Mouse (Mus musculus) liver, embryonic 13.5 days (tissue): Measurements from ENCODE around the gene Slc30a2. TPM values are rescaled to one million over a fixed set of nuclear protein-coding genes. Genes with fewer than 3 reads are reported as not detected.
"Not testable (repeated sequence)": the region's sequence is repeated elsewhere in the genome, so short reads cannot be mapped to it uniquely, and the experiment has no call there.

Source experiments
- ATAC-seq: fragments of 200-750 bp; cut with Nextera tagmentation; 2 replicates; pipeline ENCODE4 v1.8.0; 2017; ENCODE audit warnings: low read depth, mild to moderate bottlenecking, moderate number of reproducible peaks, moderate library complexity
- DNase-seq: peaks from one replicate; pipeline ENCODE4 v3.0.0; 2022
- H3K27ac ChIP-seq: fragments of 300-500 bp; sonication (generic); 2 replicates; pipeline ENCODE4 v1.5.1; 2015; ENCODE audit warnings: moderate library complexity, mild to moderate bottlenecking, inconsistent platforms
- H3K27me3 ChIP-seq: fragments of 300-500 bp; sonication (generic); 2 replicates; pipeline ENCODE4 v1.6.1; 2015; ENCODE audit warnings: mild to moderate bottlenecking, inconsistent platforms
- H3K36me3 ChIP-seq: fragments of 300-500 bp; sonication (generic); 2 replicates; pipeline ENCODE4 v1.6.1; 2015; ENCODE audit warnings: mild to moderate bottlenecking, inconsistent platforms
- H3K4me1 ChIP-seq: fragments of 300-500 bp; sonication (generic); replicated peaks from 2 replicates; pipeline ENCODE4 v1.6.1; 2015; ENCODE audit warnings: inconsistent platforms
- H3K4me2 ChIP-seq: fragments of 300-500 bp; sonication (generic); 2 replicates; pipeline ENCODE4 v1.6.1; 2015; ENCODE audit warnings: inconsistent platforms, mild to moderate bottlenecking, moderate library complexity
- H3K4me3 ChIP-seq: fragments of 300-500 bp; sonication (generic); replicated peaks from 2 replicates; pipeline ENCODE4 v1.5.1; 2015; ENCODE audit warnings: mild to moderate bottlenecking, inconsistent platforms
- H3K9ac ChIP-seq: fragments of 300-500 bp; sonication (generic); 2 replicates; pipeline ENCODE4 v1.6.1; 2015; ENCODE audit warnings: mild to moderate bottlenecking, inconsistent platforms
- H3K9me3 ChIP-seq: fragments of 300-500 bp; sonication (generic); replicated peaks from 2 replicates; pipeline ENCODE4 v1.6.1; 2016; ENCODE audit warnings: inconsistent platforms
- WGBS: fragments of 180-500 bp; shearing (Covaris S2); methylation state at CpG from one replicate; pipeline ENCODE4 v1.1.7; 2015; ENCODE audit not compliant: insufficient replicate concordance; 5-methylcytosine and 5-hydroxymethylcytosine counted together
- polyA plus RNA-seq: library from polyadenylated mRNA; unstranded; fragments of >200 nt; fragmentation: Nextera tagmentation; extraction: Ambion mirVana; gene quantifications from 2 replicates; pipeline ENCODE4 v1.2.1, GENCODE M21; 2015

The Slc30a2 gene
- polyA plus RNA-seq, 1 experiment from 2014 or later, result not detected

DNA sequence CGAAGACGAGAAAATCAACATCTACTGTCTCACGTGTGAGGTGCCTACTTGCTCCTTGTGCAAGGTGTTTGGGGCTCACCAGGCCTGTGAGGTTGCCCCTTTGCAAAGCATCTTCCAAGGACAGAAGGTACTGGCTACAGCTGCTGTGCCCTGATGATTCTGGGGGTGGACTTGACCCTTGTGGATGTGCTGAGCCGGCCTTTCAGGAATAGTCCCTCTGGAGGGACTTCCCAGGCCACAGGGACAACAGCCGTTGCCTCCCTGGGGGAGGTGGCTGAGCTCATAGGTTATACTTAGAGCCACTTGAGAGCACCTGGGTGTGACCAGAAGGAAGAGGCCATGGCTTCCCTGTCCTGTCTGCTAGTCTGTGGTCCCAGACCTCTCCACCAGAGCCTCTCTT, 23.3 kb upstream of the Slc30a2 start:
- no peak for ATAC-seq
- Histone ChIP-seq H3K27me3 (0 out of 2 replicates have a peak, but pooled peaks cover 7% of the 10 kb centered on the region), H3K9ac (no peak overlapping the region), H3K4me2 (no peak overlapping the region), H3K36me3 (no peaks in the 10 kb centered on the region), H3K9me3 (no peaks in the 10 kb centered on the region), H3K4me3 (no peak overlapping the region), H3K27ac (no peak overlapping the region), H3K4me1 (no peaks in the 10 kb centered on the region)
- 61% methylated on average over 5 of the region's 5 CpGs for WGBS
- no peak for DNase-seq

DNA sequence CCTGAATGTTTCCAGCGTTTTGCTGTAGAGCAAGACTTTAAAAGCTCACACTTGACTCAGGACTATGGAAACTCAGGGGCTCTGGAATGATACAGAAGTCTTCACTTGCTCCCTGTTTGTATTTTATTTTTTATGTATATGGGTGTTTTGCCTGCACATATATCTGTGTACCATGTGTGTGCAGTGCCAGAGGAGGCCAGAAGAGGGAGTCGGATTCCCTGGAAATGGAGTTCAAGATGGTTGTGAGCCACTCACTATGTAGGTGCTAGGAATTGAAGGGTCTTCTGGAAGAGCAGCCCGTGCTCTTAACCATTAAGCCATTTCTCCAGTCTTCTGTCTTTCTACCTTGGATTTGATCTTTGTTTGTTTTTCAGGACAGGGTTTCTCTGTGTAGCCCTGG, 21.5 kb upstream of the Slc30a2 start:
- Histone ChIP-seq H3K9me3 (no peaks in the 10 kb centered on the region), H3K36me3 (no peaks in the 10 kb centered on the region), H3K4me2 (no peak overlapping the region), H3K4me3 (no peak overlapping the region), H3K9ac (no peak overlapping the region), H3K4me1 (no peaks in the 10 kb centered on the region), H3K27ac (no peak overlapping the region), H3K27me3 (0 out of 2 replicates have a peak, but pooled peaks cover under 1% of the 10 kb centered on the region)
- ATAC-seq (no peak), DNase-seq (no peak)
- 36% methylated on average over 3 of the region's 3 CpGs for WGBS

- 40% methylated on average over 5 of the region's 5 CpGs for whole genome bisulfite sequencing
- DNase-seq, result no peak
- no peak overlapping the region for H3K4me2 ChIP-seq
These were observed 18.3 kb upstream of the Slc30a2 start for GRCm38 (mm10) chr4:134324655-134325054.

DNA sequence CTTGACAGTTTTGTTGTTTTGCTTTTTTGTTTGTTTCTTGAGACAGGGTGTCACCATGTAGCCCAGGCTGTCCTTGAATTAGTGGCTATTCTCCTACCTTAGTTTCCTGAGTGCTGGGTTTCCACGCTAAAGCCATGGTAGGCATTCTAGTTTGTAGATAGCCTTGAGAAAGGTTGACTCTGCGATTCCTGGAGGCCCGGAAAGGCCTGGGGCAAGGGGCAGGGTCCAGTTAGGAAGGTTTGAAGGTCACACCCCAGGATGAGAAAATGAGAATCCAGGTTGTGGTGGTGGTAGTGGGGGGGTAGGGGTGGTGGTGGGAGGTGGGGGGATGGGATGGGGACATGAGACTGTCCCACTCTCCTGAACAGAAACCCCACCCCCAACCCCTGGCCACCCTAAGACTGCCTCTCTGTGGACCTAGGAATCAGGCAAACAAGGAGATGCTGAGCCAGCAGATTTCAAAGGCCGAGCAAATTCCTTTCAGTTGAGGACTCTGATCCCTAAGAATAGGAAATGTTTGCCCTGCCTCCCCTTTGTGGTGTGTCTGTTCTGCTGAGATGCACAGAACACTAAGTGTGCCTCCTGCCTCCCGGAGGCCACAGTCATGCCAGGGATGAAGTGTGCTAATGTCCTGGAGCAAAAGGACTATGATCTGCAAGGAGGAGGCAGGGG, 16.0 kb upstream of the Slc30a2 start:
- Histone ChIP-seq H3K36me3 (no peaks in the 10 kb centered on the region), H3K27me3 (no peaks in the 10 kb centered on the region), H3K9ac (no peak overlapping the region), H3K9me3 (no peaks in the 10 kb centered on the region), H3K4me2 (no peak overlapping the region), H3K27ac (no peak overlapping the region), H3K4me3 (no peak overlapping the region), H3K4me1 (no peaks in the 10 kb centered on the region)
- ATAC-seq (no peak), DNase-seq (no peak)
- WGBS, result 52% methylated on average over 5 of the region's 5 CpGs

More at GRCm38 (mm10) chr4:134324655-134325054, 18.3 kb upstream of the Slc30a2 start:
- H3K4me1 ChIP-seq, result no peaks in the 10 kb centered on the region
- H3K27me3 ChIP-seq, result no peaks in the 10 kb centered on the region
- no peak for ATAC-seq
- H3K36me3 ChIP-seq, result no peaks in the 10 kb centered on the region
- no peaks in the 10 kb centered on the region for H3K9me3 ChIP-seq
- H3K9ac ChIP-seq, result no peak overlapping the region
- H3K27ac ChIP-seq, result no peak overlapping the region
- H3K4me3 ChIP-seq, result no peak overlapping the region

DNA sequence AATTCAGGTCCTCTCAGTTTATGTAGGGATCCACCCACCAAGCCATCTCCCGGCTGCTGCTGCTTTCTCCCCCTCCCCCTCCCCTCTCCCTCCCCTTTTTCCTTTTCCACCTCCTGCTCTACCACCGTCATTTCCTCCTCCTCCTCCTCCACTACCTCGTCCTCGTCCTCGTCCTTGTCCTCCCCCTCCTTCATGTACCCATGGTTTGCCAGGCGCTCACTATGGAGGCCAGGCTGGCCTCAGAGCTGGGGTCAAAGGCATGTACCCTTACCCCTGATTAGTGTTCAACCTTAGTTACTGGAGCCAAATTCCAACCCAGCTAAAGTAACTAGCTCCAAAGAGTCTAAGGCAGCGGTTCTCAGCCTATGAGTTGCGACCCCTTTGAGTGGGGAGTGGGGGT, 14.8 kb upstream of the Slc30a2 start:
- Histone ChIP-seq H3K36me3 (no peaks in the 10 kb centered on the region), H3K9ac (no peak overlapping the region), H3K27ac (no peak overlapping the region)

GRCm38 (mm10) chr4:134328832-134329231, 14.1 kb upstream of the Slc30a2 start:
- H3K9me3 ChIP-seq, result no peaks in the 10 kb centered on the region
- no peak overlapping the region for H3K9ac ChIP-seq
- DNase-seq (no peak), ATAC-seq (no peak)
- H3K36me3 ChIP-seq, result no peaks in the 10 kb centered on the region
- H3K27me3 ChIP-seq, result no peaks in the 10 kb centered on the region
- H3K4me3 ChIP-seq, result no peak overlapping the region
- no peak overlapping the region for H3K4me2 ChIP-seq
- WGBS, result 57% methylated on average over 8 of the region's 8 CpGs
- H3K4me1 ChIP-seq, result no peaks in the 10 kb centered on the region
- no peak overlapping the region for H3K27ac ChIP-seq

More for the DNA sequence above, 14.8 kb upstream of the Slc30a2 start:
- ATAC-seq (no peak), DNase-seq (no peak)
- H3K27me3 ChIP-seq, result no peaks in the 10 kb centered on the region
- H3K4me3 ChIP-seq, result no peak overlapping the region
- H3K4me2 ChIP-seq, result no peak overlapping the region
- no peaks in the 10 kb centered on the region for H3K9me3 ChIP-seq
- no peaks in the 10 kb centered on the region for H3K4me1 ChIP-seq
- WGBS, result 36% methylated on average over 8 of the region's 8 CpGs

DNA sequence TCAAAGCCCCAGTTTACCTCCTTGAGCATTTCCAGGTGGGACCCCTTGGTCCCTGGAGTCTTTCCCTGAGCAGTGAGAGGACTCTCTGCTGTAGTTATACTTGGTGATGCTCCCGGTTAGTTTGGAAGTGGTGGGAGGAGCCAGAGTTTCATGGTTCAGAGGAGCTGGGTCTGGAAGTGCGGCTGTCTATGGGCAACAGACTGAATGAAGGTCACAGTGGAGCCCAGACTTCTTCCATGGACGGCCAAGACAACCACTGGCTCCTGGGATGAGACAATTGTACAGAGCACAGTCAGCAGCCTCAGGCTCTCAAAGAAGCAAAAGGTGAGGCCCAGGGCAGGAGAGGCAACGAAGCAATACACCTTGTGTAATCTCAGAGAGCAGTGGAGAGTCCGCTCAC, 12.7 kb upstream of the Slc30a2 start:
- Histone ChIP-seq H3K27ac (no peak overlapping the region), H3K4me3 (no peak overlapping the region), H3K9me3 (no peaks in the 10 kb centered on the region), H3K4me2 (no peak overlapping the region), H3K9ac (no peak overlapping the region), H3K36me3 (no peaks in the 10 kb centered on the region), H3K4me1 (no peaks in the 10 kb centered on the region), H3K27me3 (no peaks in the 10 kb centered on the region)
- 52% methylated on average over 5 of the region's 5 CpGs for WGBS
- no peak for ATAC-seq
- DNase-seq, result no peak

DNA sequence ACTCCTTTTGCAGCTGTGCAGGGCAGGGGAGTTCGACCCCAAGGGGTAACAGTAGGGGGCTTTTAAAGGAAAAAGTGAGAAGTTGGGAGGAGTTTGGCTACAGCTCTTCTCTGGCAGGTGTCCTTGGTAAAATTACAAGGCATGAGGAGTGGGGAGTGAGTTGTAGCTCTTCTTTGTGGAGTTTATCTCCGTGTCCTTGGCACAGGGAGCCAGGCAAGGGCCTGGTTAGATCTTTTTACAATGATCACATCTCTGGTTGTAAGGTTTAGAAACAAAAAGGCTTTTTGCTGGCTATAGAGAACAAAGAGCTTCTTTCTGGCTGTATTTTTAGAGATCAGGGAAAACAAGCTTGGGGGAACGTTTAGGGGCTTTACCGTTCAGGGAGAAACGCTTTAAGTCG, 1.8 kb upstream of the Slc30a2 start:
- H3K9ac ChIP-seq, H3K36me3 ChIP-seq, H3K4me3 ChIP-seq, H3K9me3 ChIP-seq, H3K27ac ChIP-seq, H3K4me2 ChIP-seq, DNase-seq, ATAC-seq: not testable (repeated sequence)
- Histone ChIP-seq H3K4me1 (peaks cover 15% of the 10 kb centered on the region), H3K27me3 (peaks cover 55% of the 10 kb centered on the region)
- 60% methylated on average over 6 of the region's 6 CpGs for WGBS

DNA sequence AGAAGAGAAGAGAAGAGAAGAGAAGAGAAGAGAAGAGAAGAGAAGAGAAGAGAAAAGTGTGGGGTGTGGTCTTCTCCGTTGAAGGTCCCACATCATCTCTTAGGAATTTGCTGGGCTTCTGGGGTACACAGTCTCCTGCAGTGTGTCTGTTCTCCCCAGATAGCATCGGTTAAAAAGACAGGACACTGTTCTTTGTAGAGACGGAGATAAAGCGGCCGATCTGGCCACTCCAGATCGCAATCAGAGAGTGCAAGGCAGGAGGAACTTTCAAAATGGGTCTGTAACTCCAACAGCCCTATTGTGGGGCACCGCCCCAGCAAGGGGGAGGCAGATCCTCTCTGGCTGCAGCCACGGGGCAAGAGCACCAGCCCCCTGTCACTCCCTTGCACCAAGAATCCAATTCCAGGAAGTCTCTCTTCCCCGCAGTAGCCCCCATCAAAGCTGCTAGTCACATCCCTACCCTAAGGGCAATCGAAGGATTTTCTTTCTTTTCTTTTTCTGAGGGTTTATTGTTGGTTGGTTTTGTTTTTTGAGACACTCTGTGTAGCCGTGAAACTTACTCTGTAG, 685 bp upstream of the Slc30a2 start:
- Histone ChIP-seq H3K27ac (no peak overlapping the region), H3K4me1 (peaks cover 15% of the 10 kb centered on the region), H3K9ac (no peak overlapping the region), H3K4me2 (no peak overlapping the region), H3K4me3 (no peak overlapping the region), H3K9me3 (no peaks in the 10 kb centered on the region), H3K27me3 (peaks cover 62% of the 10 kb centered on the region), H3K36me3 (no peaks in the 10 kb centered on the region)
- 7% methylated on average over 11 of the region's 11 CpGs for WGBS
- DNase-seq (no peak), ATAC-seq (no peak)

DNA sequence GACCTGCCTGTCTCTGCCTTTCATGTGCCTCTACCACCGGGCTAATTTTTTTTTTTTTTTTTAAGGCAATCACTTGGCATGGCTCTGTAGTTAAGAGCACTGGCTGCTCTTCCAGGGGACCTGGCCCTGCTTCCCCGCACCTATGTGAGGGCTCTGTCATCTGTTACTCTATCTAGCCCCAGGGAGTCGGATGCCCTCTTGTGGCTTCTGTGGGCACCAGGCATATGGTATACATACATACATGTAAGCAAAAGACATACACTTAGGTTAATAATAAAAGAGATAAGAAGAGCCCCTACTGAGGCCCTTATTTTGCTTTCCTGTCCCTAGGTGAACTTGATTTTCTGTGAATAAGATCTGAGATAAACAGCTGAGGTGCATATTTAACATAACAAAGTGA, 1.6 kb downstream of the Slc30a2 start:
- Histone ChIP-seq H3K4me2 (no peak overlapping the region), H3K27me3 (peaks cover 64% of the 10 kb centered on the region), H3K27ac (no peak overlapping the region), H3K4me1 (peaks cover 15% of the 10 kb centered on the region), H3K4me3 (no peak overlapping the region), H3K9me3 (no peaks in the 10 kb centered on the region), H3K9ac (no peak overlapping the region), H3K36me3 (no peaks in the 10 kb centered on the region)
- no peak for ATAC-seq
- WGBS, result 26% methylated on average over 3 of the region's 3 CpGs
- no peak for DNase-seq

GRCm38 (mm10) chr4:134345802-134346201, 2.8 kb downstream of the Slc30a2 start:
- Histone ChIP-seq H3K9me3 (no peaks in the 10 kb centered on the region), H3K4me1 (peaks cover 15% of the 10 kb centered on the region), H3K9ac (no peak overlapping the region), H3K27me3 (peaks cover 62% of the 10 kb centered on the region), H3K36me3 (no peaks in the 10 kb centered on the region), H3K27ac (no peak overlapping the region), H3K4me3 (no peak overlapping the region), H3K4me2 (no peak overlapping the region)
- DNase-seq, result no peak
- WGBS, result 80% methylated on average over 15 of the region's 15 CpGs
- no peak for ATAC-seq

DNA sequence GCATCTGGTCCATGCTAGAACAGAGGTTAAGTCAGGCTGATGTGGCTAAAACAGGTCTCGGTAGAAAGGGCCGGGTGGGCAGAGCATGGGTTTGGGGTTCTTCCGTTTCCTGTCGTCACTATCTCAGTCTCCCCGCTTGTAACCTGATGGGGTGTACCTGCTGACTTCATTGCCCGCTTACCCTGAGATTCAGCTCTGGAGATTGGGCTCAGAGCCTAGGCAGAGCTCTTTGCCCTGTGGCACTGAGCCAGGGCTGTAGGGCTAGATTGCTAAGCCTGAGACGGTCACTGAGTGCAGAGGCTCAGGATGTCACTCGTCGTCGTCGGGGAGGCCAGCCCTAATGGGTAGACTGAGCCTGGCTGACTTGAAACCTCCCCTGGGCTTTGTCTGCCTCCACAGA, 5.1 kb downstream of the Slc30a2 start:
- no peaks in the 10 kb centered on the region for H3K9me3 ChIP-seq
- peaks cover 41% of the 10 kb centered on the region for H3K27me3 ChIP-seq
- no peak overlapping the region for H3K4me2 ChIP-seq
- H3K27ac ChIP-seq, result no peak overlapping the region
- no peak overlapping the region for H3K9ac ChIP-seq
- H3K4me3 ChIP-seq, result no peak overlapping the region
- no peaks in the 10 kb centered on the region for H3K36me3 ChIP-seq
- peaks cover 6% of the 10 kb centered on the region for H3K4me1 ChIP-seq
- no peak for ATAC-seq
- DNase-seq, result no peak
- 63% methylated on average over 11 of the region's 11 CpGs for WGBS
